Mouse (Mus musculus) thymus, postnatal 10 days (tissue): ENCODE data around the gene Gjd3.
A peak's percentile ranks its signal among the peaks of the same experiment; 100 is the strongest.

Experiments used
- DNase-seq, 2 experiments: peaks; one replicate each; pipeline ENCODE4 v3.0.0; 2021; ENCODE audit warnings: low spot score in 2 of 2

The Gjd3 gene

DNA sequence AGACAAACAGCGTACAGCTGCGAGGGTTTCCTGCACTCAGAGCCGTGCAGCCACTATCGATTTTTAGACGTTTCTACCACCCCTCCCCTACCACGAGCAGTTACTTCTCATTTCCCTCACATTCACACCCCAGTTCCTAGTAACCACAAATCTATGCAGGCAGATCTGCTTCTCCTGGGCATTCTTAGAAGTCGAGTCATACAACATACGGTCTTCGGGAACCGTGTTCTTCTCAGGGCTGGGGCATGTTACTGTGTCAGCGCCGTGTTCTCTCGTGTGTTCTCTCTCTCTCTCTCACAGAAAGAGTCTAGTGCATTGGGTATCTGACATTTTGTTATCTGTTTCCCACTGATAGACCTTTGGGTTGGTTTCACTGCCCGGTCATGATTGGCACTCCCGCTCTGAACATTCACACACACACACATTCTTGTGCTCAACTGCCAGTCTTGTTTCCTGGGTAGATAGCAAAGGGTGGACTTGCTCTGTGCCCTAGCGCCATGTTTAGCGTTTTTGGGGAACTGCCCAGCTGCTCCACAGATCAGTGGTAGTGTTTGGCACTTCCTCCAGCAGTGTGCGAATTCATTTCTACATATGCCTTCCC, 34.7 kb downstream of the Gjd3 start:
- no peak for DNase-seq

DNA sequence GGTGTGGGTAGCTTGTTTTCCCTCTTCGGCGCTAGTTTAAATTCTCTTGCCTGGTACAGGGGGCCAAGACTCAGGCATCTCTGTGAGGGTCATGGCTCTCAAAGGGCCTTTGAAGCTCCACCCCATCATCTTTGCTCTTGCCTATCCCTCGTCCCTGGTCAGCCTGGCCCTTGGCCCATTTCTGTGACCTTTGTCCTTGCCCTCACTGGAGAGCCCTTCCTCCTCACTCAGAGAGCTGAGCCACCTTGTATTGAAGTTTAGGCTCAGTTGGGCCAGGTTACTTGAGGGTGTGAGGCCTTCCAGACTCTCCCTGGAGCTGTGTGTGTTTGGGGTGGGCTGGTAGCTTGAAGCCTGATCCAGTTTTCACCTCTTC, 37.2 kb downstream of the Gjd3 start:
- no peak for DNase-seq

DNA sequence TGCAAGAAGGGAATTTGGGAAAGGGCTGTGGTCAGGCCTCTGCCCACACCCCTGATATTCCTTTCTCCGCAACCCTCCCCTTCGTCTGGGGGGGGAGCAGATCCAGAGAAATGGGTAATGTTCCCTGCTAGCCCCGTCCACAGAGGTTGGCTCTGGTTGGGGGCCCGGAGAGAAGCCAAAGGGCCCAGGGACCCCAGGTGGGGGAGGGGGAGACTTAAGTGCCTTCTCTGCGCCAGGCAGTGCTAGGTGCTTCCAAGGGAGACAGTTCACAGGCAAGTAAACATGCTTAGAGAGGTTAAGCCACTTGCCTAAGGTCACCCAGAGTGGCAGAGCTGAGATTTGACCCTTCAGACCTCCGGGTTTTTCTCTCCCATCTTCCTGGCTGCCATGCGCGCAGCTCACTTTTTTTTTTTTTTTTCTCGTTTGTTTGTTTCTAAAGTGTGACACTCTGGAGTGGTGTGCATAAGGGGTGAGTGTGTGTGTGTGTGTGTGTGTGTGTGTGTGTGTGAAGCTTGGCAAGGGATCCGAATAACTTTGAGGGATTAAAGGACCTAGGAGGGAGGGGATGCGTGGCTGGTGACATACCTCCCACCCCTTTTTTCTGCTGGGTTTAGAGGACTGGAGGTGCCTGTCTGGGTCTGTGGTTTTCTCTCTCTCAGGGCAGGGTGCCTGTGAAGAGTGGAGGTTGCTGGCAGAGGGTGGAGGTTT, 37.8 kb downstream of the Gjd3 start:
- peak in 1 of 2 experiments; percentile 63 for DNase-seq

DNA sequence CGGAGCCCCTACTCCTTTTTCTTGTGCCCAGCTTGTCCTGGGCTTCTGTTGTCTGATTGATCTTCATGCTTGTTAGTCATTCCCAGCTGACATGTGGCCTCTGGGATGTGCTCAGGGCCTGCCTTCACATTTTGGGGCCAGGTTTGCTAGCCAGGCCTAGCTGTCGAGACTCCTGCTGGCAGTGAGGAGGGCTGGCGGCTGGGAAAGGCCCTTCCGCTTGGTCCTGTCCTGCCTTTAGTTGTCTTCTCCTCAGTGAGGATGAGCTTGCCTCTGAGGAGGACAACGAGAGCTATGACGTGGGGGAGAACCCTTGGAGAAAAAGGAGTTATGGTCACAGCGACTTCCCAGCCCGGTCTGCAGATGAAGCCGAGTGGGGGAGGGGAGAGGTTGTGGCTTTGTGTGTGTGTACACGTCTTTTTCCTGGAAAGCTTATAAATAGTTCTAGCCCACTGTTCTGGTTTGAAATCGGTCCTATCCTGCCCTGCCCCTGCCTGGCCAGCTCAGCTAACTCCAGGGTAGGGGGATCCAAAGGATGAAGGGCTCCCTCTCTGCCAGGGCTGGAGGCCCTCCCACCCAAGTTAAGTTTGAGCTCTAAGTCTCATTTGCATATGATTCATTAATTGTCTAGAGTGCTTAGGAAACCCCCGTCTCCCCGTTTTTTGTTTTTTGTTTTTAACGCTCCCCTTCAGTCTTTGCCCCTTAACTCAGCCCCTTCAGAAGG, 38.9 kb downstream of the Gjd3 start:
- DNase-seq, result no peak

DNA sequence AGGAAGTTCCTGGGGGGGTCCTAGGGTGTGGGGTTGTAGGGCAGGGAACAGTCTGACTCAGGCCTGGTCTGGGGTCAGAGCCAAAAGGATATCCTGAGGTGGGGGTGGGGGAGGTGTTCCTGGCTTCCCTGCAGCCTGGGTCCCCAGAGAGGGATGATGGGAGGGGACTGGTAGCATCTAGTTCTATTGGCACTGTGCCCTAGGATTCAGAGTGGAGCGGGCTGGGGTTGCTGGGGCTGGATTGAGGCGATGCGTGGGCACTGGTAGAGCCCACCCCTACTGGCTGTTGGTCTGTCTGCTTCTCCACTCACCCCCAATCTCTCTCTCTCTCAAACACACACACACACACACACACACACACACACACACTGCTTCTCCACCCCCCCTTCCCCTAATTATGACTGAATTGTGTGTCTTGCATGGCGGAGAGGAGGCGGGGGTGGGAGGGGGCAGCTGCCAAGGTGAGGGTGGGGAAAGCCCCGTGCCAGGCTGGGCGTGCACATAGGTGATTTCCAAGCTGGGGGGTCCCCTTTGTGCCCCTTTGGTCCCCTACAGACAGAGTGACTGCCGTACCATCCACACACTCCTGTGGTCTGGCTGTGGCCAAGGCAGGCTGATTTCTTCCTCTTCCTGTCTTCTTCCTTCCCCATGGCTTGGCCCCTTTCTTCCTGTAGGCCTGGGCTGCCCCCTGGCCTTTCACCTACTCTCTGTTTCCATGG, 39.7 kb downstream of the Gjd3 start:
- DNase-seq, result no peak

DNA sequence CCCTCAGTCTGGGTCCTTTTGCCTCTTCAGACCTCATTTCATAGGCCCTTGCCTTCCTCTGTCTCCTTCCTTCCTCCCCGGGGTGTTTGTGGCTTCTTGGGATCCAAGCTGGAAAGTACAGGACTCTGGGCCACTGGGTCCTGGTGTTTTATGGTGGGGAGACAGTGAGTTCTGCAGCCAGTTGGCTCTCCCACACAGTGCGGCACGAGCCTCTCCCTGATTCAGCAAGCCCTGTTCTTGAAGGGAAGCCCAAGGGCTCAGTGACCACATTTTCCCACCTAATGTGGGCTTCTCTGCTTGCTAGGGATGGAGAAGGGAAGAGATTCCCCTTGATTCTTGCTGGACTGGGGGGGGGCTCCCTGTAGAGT, 40.3 kb downstream of the Gjd3 start:
- DNase-seq, result no peak

DNA sequence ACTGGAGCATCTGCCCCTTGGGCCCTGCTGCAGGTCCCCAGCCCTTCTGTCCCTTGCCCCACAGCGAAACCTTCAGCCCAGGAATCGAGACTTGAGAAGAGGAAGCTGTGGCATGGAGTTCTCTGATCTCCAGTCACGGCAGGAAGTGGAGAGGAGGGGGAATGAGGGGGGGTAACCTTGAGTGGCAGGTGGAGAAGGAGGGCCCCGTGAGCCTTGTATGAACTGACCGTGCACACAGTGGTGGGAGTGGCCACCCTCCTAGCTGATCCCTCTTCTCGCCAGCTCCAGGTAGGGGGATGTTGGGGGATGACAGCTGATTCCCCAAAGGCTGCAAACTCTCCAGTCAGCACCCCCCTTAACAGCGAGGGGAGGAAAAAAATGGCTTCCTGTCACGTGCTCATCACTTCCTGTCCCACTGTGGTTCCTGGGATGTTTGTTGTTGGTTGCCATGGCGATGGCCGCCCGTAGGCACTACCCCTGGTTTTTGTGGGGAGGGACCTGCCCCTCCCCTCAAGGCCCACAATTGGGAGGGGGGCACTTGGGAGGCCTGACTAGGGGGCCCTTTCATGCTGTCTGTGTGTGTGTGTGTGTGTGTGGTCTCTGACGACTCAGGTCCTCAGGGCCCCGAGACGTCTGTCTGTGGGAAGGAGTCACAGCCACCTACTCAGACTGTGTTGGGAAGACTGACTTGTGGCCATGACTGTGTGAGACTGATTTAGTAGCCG, 40.8 kb downstream of the Gjd3 start:
- DNase-seq, result peak; percentile 88 to 90

DNA sequence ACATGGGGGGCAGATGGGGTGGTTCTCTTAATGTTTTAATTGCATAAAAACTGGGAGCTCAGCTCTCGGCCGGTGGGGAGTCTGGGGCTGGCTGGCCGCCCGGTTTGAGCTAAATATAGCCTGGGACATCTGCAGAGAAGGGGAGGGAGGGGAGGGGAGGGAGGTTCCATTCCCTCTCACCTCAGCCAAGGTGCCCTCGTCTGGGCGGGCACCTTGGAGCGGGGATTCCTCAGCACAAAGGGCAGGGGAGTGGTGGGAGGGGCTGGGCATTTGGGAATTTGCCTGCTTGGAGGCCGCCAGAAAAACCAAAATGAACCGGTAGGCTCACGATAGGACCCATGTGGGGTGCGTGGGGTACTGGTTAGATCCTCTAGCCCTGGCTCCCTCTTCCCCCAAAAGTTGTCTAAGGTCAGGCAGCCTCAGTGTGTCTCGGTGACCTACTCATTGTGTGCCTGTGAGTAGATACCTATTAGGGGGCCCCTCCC, 41.4 kb downstream of the Gjd3 start:
- no peak for DNase-seq

DNA sequence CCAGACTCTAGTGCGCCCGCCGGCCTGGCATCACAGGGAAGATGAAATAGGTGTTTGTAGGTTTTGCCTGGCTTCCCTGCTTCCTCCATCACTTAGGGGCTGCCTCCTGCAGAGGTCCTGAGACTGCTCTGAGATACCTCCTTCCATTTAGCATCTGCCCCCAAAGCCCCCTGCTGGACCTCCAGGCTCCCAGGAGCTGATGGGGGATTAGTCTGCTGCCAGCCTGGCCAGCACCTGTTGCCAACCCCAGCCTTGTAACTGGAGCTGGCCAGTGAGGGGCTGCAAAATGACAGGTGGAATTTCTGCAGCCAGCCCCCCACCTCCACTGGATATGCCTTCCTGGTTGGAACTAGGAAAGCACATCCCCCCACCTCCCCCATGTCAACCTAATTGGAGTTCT, 42.0 kb downstream of the Gjd3 start:
- no peak for DNase-seq

DNA sequence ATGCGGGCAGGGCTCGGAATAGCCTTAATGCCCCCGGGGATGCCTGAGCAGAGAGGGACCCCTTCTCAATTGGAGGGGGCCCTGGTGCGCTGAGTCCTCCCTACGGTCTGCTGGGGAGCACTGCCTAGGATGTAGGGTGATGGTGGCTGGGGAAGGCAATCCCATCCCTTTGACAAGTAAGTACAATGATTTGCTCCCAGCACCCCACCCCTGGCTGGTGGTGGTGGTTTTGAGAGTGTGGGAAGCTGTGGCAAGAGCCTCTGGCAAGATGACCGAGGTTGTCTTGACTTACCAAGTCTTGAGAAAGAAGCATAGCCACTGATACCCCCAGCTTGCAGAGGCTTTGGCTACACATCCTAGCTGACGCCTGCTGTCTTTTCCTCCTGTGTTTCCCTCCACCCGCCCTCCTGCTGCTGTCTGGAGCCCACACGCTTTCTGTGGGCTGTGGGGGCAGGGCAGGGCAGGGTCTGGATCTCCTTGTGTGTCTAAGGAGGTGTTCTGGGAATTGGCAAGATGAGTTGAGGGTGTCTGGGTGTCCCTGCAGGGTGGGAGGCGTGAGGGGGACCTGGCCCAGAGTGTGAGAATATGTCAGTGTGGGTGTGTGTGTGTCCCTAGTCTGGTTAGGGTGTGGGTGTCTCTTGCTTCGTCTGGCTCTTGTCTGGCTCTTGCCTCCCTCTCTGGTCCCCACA, 42.7 kb downstream of the Gjd3 start:
- no peak for DNase-seq

DNA sequence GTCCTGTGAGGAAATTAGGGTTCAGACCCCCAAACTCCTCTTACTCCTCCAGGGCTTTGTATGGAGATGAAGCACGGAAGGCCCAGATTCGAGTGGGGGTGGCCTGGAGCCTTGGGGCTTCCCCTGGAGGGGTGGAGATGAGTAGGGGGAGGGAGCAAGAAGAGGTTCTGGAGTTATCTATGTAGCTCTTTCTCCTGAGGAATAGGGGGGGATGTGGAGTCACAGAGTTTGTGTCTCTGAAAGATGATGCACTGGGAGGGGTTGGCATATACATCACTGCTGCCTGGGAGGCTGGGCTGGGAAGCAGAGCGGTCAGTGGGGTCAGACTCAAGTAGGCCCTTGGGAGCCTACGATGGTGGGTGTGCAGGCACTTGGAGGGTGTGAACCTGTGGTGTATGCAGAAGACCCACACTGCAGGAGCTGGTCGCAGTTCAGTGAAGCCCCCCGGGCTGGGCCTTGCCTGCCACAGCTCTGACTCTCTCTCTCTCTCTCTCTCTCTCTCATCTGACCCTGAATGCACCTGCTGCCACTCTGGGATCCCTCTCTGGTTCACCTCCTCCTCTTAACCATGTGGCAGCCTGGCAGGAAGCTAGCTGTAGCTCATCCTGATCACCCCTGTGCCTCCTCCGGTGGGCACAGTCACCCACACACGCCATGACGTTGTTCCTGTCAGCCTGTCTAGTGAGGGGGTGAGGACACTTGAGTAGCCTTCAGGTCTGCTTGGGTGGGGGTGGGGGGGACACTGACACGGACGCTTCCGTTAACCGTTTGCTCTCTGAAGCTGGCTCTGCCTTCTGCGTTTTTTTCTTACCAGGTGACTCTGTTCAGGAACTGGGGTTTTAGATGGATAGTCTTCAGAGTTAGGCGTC, 43.5 kb downstream of the Gjd3 start:
- peak in 1 of 2 experiments; percentile 71 for DNase-seq

DNA sequence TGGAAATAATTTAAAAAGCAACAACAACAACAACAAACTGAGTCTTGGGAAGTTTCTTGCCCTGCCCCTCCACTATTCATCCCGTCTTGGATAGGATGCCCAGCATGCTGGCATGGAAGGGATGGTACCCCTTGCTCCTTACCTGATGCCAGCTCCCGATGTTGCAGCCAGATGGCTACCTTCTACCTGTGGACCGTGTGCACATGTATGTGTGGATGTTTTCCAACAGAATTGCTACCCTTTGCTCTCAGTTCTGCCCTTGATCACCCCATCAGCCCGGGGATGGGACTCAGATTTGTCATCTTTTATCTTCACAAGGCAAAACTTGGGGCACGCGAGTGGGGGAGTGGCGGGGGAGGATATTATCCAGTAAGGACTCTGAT, 44.1 kb downstream of the Gjd3 start:
- DNase-seq, result no peak

DNA sequence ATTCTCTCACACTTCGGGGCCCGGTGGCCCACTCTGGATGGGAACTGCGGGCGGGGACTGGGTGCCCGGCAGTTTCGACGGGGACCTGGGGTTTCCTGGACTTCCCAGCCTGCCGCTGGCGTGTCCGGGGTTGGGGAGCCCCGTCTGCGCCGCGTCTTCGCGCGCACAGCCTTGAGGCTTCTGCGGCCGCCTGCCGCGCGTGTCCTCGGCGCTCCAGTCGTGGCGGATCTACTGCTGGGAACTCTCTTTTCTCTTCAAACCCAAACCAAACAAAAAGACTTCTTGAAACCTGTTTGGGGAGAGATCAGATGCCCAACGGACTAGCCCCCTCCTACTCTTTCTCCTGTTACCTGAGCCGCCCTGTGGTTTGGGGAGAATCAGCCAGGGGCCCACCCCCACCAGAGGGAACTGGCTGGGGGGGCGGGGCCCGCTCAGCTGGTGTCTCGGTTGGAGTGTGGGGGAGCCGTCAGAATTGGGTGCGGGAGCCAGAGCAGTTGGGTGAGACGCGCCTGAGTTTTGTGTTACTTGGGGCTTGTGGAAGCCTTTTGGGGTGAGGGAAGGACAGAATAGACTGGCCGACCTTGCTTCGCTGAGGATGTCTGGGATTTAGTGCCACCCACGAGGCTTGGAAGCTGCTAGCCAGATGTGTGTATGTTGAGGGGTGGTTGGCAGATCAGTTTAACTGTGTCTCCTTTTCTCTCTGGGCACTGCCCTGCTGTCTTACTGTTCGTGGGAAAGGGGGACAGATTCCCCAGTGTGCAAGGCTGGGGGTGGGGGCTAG, 44.7 kb downstream of the Gjd3 start:
- DNase-seq, result peak; percentile 68 to 70

DNA sequence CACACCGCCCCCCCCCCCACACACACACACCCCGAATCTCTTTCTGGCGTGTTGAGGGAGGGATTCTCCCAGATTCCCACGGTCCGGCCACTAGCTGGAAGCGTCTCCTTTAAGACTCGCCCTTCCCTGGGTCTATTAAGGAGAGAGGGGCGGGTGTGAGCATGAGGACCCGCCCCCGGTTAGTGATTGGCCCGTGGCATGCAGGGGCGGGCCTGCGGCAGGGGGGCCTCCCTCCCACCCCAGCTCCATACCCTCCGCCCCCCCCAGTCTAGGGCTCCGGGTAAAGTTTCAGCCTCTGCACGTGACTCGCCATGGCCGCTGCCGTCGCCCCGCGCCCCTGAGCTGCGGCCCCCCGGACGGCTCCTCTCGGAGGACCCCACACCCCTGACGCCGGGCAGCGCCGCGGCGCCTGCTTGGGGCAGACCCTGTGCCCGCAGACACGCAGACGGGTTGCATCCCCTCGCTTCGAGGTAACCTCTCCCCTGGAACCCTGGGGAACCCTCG, 45.4 kb downstream of the Gjd3 start:
- peak; percentile 82 to 83 for DNase-seq

DNA sequence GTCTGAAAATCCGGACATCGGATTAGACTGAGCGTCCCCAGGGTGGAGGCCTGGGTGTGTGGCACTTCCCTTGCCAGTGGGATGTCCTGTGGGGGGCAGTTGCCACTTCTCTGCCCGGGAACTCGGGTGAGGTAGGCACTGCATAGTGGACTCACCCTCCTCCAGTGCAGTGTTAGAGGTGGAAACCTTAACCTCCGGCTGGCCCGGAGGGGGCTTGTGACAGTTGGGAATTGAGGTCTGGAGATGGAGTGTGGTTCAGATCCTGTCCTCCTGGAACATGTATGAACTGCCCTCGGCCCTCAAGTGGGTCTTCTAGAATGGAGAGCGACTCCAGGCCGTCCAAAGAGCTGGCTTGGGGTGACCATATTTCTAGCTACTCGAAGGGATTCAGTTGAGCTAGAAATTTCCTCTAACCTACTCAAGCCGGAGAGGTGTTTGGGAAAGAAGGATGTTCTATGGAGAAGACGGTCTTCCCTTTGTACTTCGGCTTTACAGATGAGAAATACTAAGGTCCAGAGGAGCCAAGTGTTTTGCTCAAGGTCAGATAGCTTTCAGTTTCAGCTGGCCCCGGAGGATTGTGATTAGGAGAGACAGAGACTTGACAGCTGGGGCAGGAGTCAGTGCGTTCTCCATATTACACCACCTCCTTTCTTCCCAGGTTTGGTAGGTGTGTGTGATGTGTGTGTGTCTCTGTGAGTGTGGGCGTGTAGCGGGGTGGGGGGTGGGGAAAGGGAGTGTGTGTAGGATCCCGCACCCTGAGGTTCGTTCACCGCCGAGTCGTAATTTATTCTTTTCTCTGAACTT, 46.0 kb downstream of the Gjd3 start:
- DNase-seq, result no peak

DNA sequence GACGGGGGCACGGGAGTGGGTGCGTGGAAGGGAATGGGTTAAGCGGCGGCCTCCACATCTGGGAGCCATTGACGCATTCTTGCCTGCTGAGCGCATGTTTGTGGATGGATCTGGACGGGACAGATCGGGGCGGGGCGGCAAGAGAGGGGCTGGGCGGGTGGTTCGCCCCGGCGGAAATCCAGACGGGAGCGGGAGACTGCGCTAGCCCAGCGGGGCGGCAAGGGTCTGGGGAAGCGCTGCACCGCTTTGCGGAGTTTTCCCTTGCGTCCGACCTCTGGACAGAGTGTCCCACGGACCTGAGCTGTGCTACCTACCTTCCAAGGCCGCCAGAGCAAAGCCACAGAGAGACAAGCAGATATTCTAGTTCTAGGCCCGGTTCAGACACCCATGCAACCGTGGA, 46.6 kb downstream of the Gjd3 start:
- DNase-seq, result no peak

DNA sequence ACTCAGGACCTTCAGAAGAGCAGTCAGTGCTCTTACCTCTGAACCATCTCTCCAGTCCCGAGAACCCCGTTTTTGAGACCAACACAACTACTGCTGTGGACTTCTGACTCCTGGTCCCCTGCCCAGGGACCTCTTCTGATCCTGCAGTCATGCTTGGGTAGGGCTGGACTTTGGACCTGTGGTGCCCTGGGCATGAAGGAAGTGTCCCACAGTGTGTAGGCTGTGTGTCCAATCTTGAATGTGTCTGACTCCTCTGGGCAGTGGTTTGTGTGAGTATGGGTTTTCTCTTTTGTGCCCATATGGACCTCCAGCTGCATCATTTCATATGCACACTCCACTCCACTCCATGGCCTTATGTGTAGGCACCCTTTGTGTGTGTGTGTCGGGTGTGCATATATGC, 47.7 kb downstream of the Gjd3 start:
- DNase-seq, result no peak

DNA sequence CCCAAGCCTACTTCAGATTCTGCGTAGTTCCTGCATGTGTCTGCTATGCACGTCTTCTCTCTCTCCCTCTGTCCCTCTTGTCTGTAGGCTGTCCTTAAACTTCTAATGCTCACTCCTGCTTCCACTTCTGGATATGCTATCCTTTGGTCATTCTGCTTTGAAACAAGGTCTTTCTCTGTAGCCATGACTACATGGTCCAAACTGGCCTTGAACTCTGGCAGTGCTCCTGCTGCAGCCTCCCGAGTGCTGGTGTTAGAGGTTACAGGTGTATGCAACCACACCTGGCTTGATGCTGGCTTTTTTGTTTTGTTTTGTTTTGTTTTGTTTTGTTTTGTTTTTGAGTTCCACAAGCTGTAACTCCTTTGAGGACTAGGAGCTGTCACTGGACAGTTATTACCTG, 48.4 kb downstream of the Gjd3 start:
- DNase-seq, result no peak
